Comparison of ENCODE assay signal across 8 mouse cellular contexts in the genomic region with DNA sequence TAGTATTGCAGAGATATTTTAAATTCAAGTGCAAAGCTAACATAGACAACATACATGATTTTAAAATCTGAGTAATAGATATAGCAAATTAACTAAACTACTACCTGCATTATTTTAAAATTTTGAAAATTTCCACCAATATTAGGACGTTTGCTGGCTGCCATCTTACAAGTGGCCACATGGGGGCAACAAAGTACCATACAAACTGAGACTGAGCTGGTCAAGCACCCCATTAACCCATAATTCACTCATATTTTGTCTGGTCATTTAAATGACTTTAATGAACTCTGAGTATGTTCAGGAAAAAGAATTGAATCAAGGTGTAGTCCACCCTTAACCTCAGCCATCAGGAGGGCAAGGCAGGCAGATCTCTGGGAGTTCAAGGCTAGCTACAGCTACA. TPM values are rescaled to one million over a fixed set of nuclear protein-coding genes. Genes with fewer than 3 reads are reported as not detected.
DNase-seq lines count a peak whose midpoint lies in the region; ATAC-seq and TF ChIP-seq lines count a peak whose summit lies in the region.

No protein-coding gene starts in this region.

- DNase-seq in hindbrain, embryonic 10.5 days (ENCODE audit: low spot score): peak; percentile 50
- DNase-seq in urinary bladder, postnatal 36 days (ENCODE audit: low spot score in 2 of 2): peak; percentile 48 to 49
- DNase-seq in urinary bladder, adult 2 months (ENCODE audit: low spot score): no peak
- DNase-seq in cerebellum, postnatal 14 days: peak; percentile 84 to 86
- DNase-seq in hindbrain, postnatal 0 days (ENCODE audit: low spot score): peak; percentile 69
- peak; percentile 68 for DNase-seq in lung, postnatal 0 days (ENCODE audit: low spot score)
- peak; percentile 39 for DNase-seq in thymus, postnatal 14 days

- peaks cover 20% of the 10 kb centered on the region for H3K4me1 ChIP-seq in hindbrain, embryonic 10.5 days (replicated peaks)
- peaks cover 7% of the 10 kb centered on the region for H3K4me1 ChIP-seq in hindbrain, embryonic 13.5 days (replicated peaks)
- no peaks in the 10 kb centered on the region for H3K4me1 ChIP-seq in hindbrain, postnatal 0 days (ENCODE audit: insufficient read depth, low read length)
- H3K4me1 ChIP-seq in lung, postnatal 0 days (ENCODE audit: insufficient read depth, low read depth, low read length): no peaks in the 10 kb centered on the region; the same call in 1 of the 2 replicates

- TF ChIP-seq CTCF in hindbrain, postnatal 0 days (IDR thresholded peaks at IDR 0.05; ENCODE audit: low read depth): peak; percentile 89
- peak; percentile 90 for TF ChIP-seq CTCF in lung, postnatal 0 days (IDR thresholded peaks at IDR 0.05)

- peaks cover 16% of the 10 kb centered on the region; the same call in 1 of the 2 replicates for H3K27me3 ChIP-seq in hindbrain, embryonic 10.5 days (ENCODE audit: insufficient read depth, poor library complexity, severe bottlenecking)
- no peaks in the 10 kb centered on the region for H3K27me3 ChIP-seq in hindbrain, embryonic 13.5 days
- H3K27me3 ChIP-seq in hindbrain, postnatal 0 days (ENCODE audit: insufficient read depth, low read length): no peaks in the 10 kb centered on the region
- no peaks in the 10 kb centered on the region for H3K27me3 ChIP-seq in lung, postnatal 0 days (replicated peaks; ENCODE audit: insufficient read depth, low read length)

- H3K9me3 ChIP-seq in hindbrain, embryonic 10.5 days: peaks cover 4% of the 10 kb centered on the region; the same call in 1 of the 2 replicates
- no peaks in the 10 kb centered on the region for H3K9me3 ChIP-seq in hindbrain, embryonic 13.5 days
- no peaks in the 10 kb centered on the region for H3K9me3 ChIP-seq in hindbrain, postnatal 0 days (ENCODE audit: low read length)
- no peaks in the 10 kb centered on the region for H3K9me3 ChIP-seq in lung, postnatal 0 days (ENCODE audit: low read length)

- TF ChIP-seq EP300 in lung, postnatal 0 days (IDR thresholded peaks at IDR 0.05): no peak

- H3K9ac ChIP-seq in hindbrain, embryonic 13.5 days: no peak overlapping the region
- H3K9ac ChIP-seq in hindbrain, postnatal 0 days (replicated peaks; ENCODE audit: low read length): no peak overlapping the region
- H3K9ac ChIP-seq in lung, postnatal 0 days (replicated peaks; ENCODE audit: low read depth): no peak overlapping the region

- H3K4me2 ChIP-seq in hindbrain, embryonic 13.5 days: no peak overlapping the region
- no peak overlapping the region for H3K4me2 ChIP-seq in hindbrain, postnatal 0 days (ENCODE audit: low read depth, low read length)
- H3K4me2 ChIP-seq in lung, postnatal 0 days (replicated peaks; ENCODE audit: low read depth, low read length): no peak overlapping the region

- ATAC-seq in hindbrain, embryonic 13.5 days (ENCODE audit: low FRiP score): no peak
- no peak for ATAC-seq in hindbrain, postnatal 0 days
- no peak for ATAC-seq in lung, postnatal 0 days

- no peak overlapping the region for H3K4me3 ChIP-seq in hindbrain, embryonic 10.5 days
- H3K4me3 ChIP-seq in hindbrain, embryonic 13.5 days: no peak overlapping the region
- no peak overlapping the region for H3K4me3 ChIP-seq in hindbrain, postnatal 0 days (ENCODE audit: low read length)
- H3K4me3 ChIP-seq in lung, postnatal 0 days (ENCODE audit: low read depth, low read length): no peak overlapping the region

- H3K36me3 ChIP-seq in hindbrain, embryonic 10.5 days: no peaks in the 10 kb centered on the region
- H3K36me3 ChIP-seq in hindbrain, embryonic 13.5 days: no peaks in the 10 kb centered on the region
- no peaks in the 10 kb centered on the region for H3K36me3 ChIP-seq in hindbrain, postnatal 0 days (ENCODE audit: insufficient read depth, low read length)
- H3K36me3 ChIP-seq in lung, postnatal 0 days (ENCODE audit: insufficient read depth, low read length): no peaks in the 10 kb centered on the region

- peak overlapping the region; percentile 25; the same call in 1 of the 2 replicates for H3K27ac ChIP-seq in hindbrain, embryonic 10.5 days
- H3K27ac ChIP-seq in hindbrain, embryonic 13.5 days: no peak overlapping the region
- H3K27ac ChIP-seq in hindbrain, postnatal 0 days: no peak overlapping the region
- no peak overlapping the region for H3K27ac ChIP-seq in lung, postnatal 0 days (ENCODE audit: low read length)

- 2% methylated on average over 1 of the region's 1 CpGs for WGBS in hindbrain, embryonic 10.5 days
- WGBS in hindbrain, embryonic 13.5 days: 0% methylated on average over 1 of the region's 1 CpGs
- WGBS in hindbrain, postnatal 0 days: 0% methylated on average over 1 of the region's 1 CpGs
- 0% methylated on average over 1 of the region's 1 CpGs for WGBS in lung, postnatal 0 days

RNA-seq across cellular contexts. Expression of a gene that starts 3.9 kb away (rescaled TPM):
- polyA plus RNA-seq in hindbrain, embryonic 10.5 days (2016; fragmentation: Nextera tagmentation; extraction: Ambion mirVana): 36.3 and 48.0 TPM in 2 replicates
- polyA plus RNA-seq in hindbrain, embryonic 13.5 days (2015; fragmentation: Nextera tagmentation; extraction: Ambion mirVana): 13.9 and 14.6 TPM in 2 replicates
- 2.2 and 2.5 TPM in 2 replicates for polyA plus RNA-seq in urinary bladder, adult 2 months (2012; rRNA removed)
- total RNA-seq in hindbrain, postnatal 0 days (2014; rRNA removed): 8.3 and 8.4 TPM in 2 replicates
- 18.1 and 18.2 TPM in 2 replicates for polyA plus RNA-seq in hindbrain, postnatal 0 days (2015; fragmentation: Nextera tagmentation; extraction: Ambion mirVana)
- 7.6 and 8.1 TPM in 2 replicates for polyA plus RNA-seq in lung, postnatal 0 days (2015; fragmentation: Nextera tagmentation; extraction: Ambion mirVana)
